Mouse (Mus musculus) heart, postnatal 10 days (tissue): ENCODE data around the gene Emg1. TPM values are rescaled to one million over a fixed set of nuclear protein-coding genes. Genes with fewer than 3 reads are reported as not detected.

Experiments
- DNase-seq, 2 experiments: peaks; one replicate each; pipeline ENCODE4 v3.0.0; 2021
- intact Hi-C: fragments of 180-260 bp; cut with DNase I; formaldehyde crosslinking; loops from one replicate; pipeline ENCODE4 v1.15.1; 2025
- microRNA-seq, 2 experiments: library from miRNA; unstranded; fragments of <30 nt; microRNA quantifications; one replicate each; pipeline ENCODE4 v1.2.0; 2022
- total RNA-seq, 2 experiments: library from RNA; stranded (reverse); gene quantifications; 2 replicates each; pipeline ENCODE4 v1.2.3; 2021

The Emg1 gene
- total RNA-seq, 2 experiments from 2014 or later = 64.2 to 66.4 TPM

DNA sequence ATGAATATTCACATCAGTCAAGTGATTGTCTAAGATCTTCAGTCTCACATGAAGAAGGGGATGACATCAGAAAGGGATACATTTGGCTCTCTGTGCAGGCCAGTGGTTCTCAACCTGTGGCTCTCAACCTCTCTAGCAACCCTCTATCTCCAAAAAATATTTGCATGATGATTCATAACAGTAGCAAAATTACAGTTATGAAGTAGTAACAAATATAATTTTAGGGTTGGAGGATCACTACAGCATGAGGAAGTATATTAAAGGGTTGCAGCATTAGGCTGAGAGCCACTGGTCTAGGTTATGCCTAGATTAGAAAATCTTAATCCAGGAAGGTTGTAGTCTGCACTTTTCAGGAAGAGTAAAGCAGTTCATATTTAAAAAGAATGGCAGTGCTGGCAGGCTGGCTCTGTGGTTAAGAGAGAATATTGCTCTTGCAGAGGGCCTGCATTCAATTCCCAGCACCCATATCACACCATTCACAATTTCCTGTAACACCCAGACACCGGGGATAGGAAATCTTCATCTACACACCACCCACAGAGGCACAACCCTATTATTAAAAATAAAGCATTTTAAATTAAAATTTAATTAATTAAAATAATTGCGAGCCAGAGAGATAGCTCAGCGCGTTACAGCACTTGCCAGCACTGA, 50.7 kb downstream of the Emg1 start:
- DNase-seq = no peak
- intact Hi-C loops = loop anchor here (5.0 kb wide), 2 partner anchors 81 to 96 kb away; partner anchors contain the start of genes Atn1, Gm45234 and Grcc10

- intact Hi-C loops = no loop called here
- DNase-seq = no peak
Measured at GRCm38 (mm10) chr6:124658067-124658466, 53.9 kb downstream of the Emg1 start.

- intact Hi-C loops = no loop called here
- DNase-seq = no peak
Measured at GRCm38 (mm10) chr6:124655893-124656292, 56.1 kb downstream of the Emg1 start.

Small RNAs within 50 kb of the gene (microRNA-seq; reads per million reads assigned to microRNA genes)
- 37.2 to 38.6 reads per million in 2 experiments for gene Mir141
- 661 to 844 reads per million in 2 experiments for gene Mir200c

Other genes starting within 250 kb of the Emg1 start
- gene Clstn3, start 247.4 kb downstream of the Emg1 start, total RNA-seq = 10 to 100 TPM in 1 of 2 experiments, 1 to 10 TPM in 1; 2.0 to 11.3 TPM
- gene C1rl, start 219.1 kb downstream of the Emg1 start, total RNA-seq = 1 to 10 TPM in 1 of 2 experiments, under 1 TPM in 1; 0.84 to 1.1 TPM
- 1 to 10 TPM; 6.9 to 8.8 TPM for gene C1ra, start 199.8 kb downstream of the Emg1 start, total RNA-seq
- 10 to 100 TPM; 20.1 to 23.3 TPM for gene C1s1, start 169.8 kb downstream of the Emg1 start, total RNA-seq
- gene C1rb, start 141.9 kb downstream of the Emg1 start, total RNA-seq = under 1 TPM; 0.74 to 0.79 TPM
- gene C1s2, start 76.1 kb downstream of the Emg1 start, total RNA-seq = under 1 TPM; 0.26 to 0.45 TPM
- 10 to 100 TPM; 56.5 to 68.8 TPM for gene Lpcat3, start 49.2 kb downstream of the Emg1 start, total RNA-seq
- gene Phb2, start 158 bp upstream of the Emg1 start, total RNA-seq = 100 to 1,000 TPM; 394 to 399 TPM
- 1 to 10 TPM; 5.0 to 6.0 TPM for gene Ptpn6, start 26.5 kb upstream of the Emg1 start, total RNA-seq
- gene Grcc10, start 29.2 kb upstream of the Emg1 start, total RNA-seq = 100 to 1,000 TPM; 322 to 335 TPM
- gene Gm45234, start 43.8 kb upstream of the Emg1 start, total RNA-seq = under 1 TPM in 1 of 2 experiments, not detected in 1; 0.98 TPM
- 10 to 100 TPM; 59.4 to 59.7 TPM for gene Atn1, start 44.3 kb upstream of the Emg1 start, total RNA-seq
- 1 to 10 TPM; 3.4 to 3.7 TPM for gene Eno2, start 57.5 kb upstream of the Emg1 start, total RNA-seq
- not detected for gene Lrrc23, start 67.5 kb upstream of the Emg1 start, total RNA-seq
- gene Spsb2, start 96.5 kb upstream of the Emg1 start, total RNA-seq = 1 to 10 TPM; 3.1 TPM
- gene Tpi1, start 102.1 kb upstream of the Emg1 start, total RNA-seq = 100 to 1,000 TPM; 870 to 877 TPM
- 10 to 100 TPM; 87.5 to 87.9 TPM for gene Usp5, start 117.3 kb upstream of the Emg1 start, total RNA-seq
- 10 to 100 TPM; 19.1 to 23.2 TPM for gene Cdca3, start 117.4 kb upstream of the Emg1 start, total RNA-seq
- 1 to 10 TPM; 3.9 to 4.4 TPM for gene Gnb3, start 128.1 kb upstream of the Emg1 start, total RNA-seq
- gene P3h3, start 145.6 kb upstream of the Emg1 start, total RNA-seq = 10 to 100 TPM; 27.1 to 27.3 TPM
- gene Gpr162, start 151.8 kb upstream of the Emg1 start, total RNA-seq = 1 to 10 TPM; 3.0 to 4.9 TPM
- gene Cd4, start 176.0 kb upstream of the Emg1 start, total RNA-seq = 1 to 10 TPM; 1.2 to 2.1 TPM
- under 1 TPM; 0.72 to 0.84 TPM for gene Lag3, start 199.5 kb upstream of the Emg1 start, total RNA-seq
- 100 to 1,000 TPM; 516 to 532 TPM for gene Ptms, start 207.9 kb upstream of the Emg1 start, total RNA-seq
- 100 to 1,000 TPM; 231 to 236 TPM for gene Mlf2, start 219.2 kb upstream of the Emg1 start, total RNA-seq